Mouse (Mus musculus) T-helper 17 cell (primary cell): ENCODE data around the gene Tmem233.

Experiments
- in situ Hi-C, 2 experiments: fragments of 300-600 bp; cut with MboI, MseI; formaldehyde crosslinking; loops; 1 replicate in 1 of 2; 2 replicates in 1 of 2; pipeline ENCODE4 v1.15.1; 2025; ENCODE audit warnings: high pct_unique_total_duplicates in 2 of 2

The Tmem233 gene

GRCm38 (mm10) chr5:116030566-116031189 lies 52.4 kb downstream of the Tmem233 start:
- in situ Hi-C loops = loop anchor here (5.0 to 10.0 kb wide), 2 partner anchors 182 to 184 kb away; no protein-coding TSS in a partner anchor

GRCm38 (mm10) chr5:116029071-116029470 lies 54.0 kb downstream of the Tmem233 start:
- in situ Hi-C loops = no loop called here

GRCm38 (mm10) chr5:116026561-116026960 lies 56.5 kb downstream of the Tmem233 start:
- in situ Hi-C loops = no loop called here

- in situ Hi-C loops = no loop called here
Measured at GRCm38 (mm10) chr5:116026107-116026506, 56.9 kb downstream of the Tmem233 start.

- in situ Hi-C loops = no loop called here
Measured at GRCm38 (mm10) chr5:116024327-116024739, 58.7 kb downstream of the Tmem233 start, which contains the start of gene Prkab1. Prkab1 (minus strand) TSS chr5:116024508.

- in situ Hi-C loops = no loop called here
Measured at GRCm38 (mm10) chr5:116023821-116024284, 59.2 kb downstream of the Tmem233 start.

GRCm38 (mm10) chr5:116023251-116023661 lies 59.8 kb downstream of the Tmem233 start:
- in situ Hi-C loops = no loop called here

- in situ Hi-C loops = no loop called here
Measured at GRCm38 (mm10) chr5:116022658-116023200, 60.3 kb downstream of the Tmem233 start.

- in situ Hi-C loops = no loop called here
Measured at GRCm38 (mm10) chr5:116022131-116022530, 60.9 kb downstream of the Tmem233 start.

GRCm38 (mm10) chr5:116021552-116021951 lies 61.5 kb downstream of the Tmem233 start:
- in situ Hi-C loops = no loop called here

- in situ Hi-C loops = no loop called here
Measured at GRCm38 (mm10) chr5:116019371-116019770, 63.7 kb downstream of the Tmem233 start.

- in situ Hi-C loops = no loop called here
Measured at GRCm38 (mm10) chr5:116018784-116019183, 64.3 kb downstream of the Tmem233 start.

GRCm38 (mm10) chr5:116018196-116018595 lies 64.8 kb downstream of the Tmem233 start:
- in situ Hi-C loops = no loop called here

- in situ Hi-C loops = no loop called here
Measured at GRCm38 (mm10) chr5:116017391-116017790, 65.7 kb downstream of the Tmem233 start.

- in situ Hi-C loops = no loop called here
Measured at GRCm38 (mm10) chr5:116016542-116016941, 66.5 kb downstream of the Tmem233 start.

GRCm38 (mm10) chr5:116014237-116014636 lies 68.8 kb downstream of the Tmem233 start:
- in situ Hi-C loops = no loop called here

GRCm38 (mm10) chr5:116013821-116014220 lies 69.2 kb downstream of the Tmem233 start:
- in situ Hi-C loops = no loop called here

- in situ Hi-C loops = no loop called here
Measured at GRCm38 (mm10) chr5:116012503-116012902, 70.5 kb downstream of the Tmem233 start.

GRCm38 (mm10) chr5:116011700-116012099 lies 71.3 kb downstream of the Tmem233 start:
- in situ Hi-C loops = no loop called here

- in situ Hi-C loops = no loop called here
Measured at GRCm38 (mm10) chr5:116009884-116010627, 73.0 kb downstream of the Tmem233 start.

- in situ Hi-C loops = no loop called here
Measured at GRCm38 (mm10) chr5:116009091-116009851, 73.8 kb downstream of the Tmem233 start.

- in situ Hi-C loops = no loop called here
Measured at GRCm38 (mm10) chr5:116007723-116008122, 75.3 kb downstream of the Tmem233 start.
